Mouse (Mus musculus): ENCODE results near the gene Plxna1.

- TF ChIP-seq POLR2A (IDR thresholded peaks at IDR 0.05; ENCODE audit: insufficient read depth, low read depth, low read length) (no peak), CTCF (IDR thresholded peaks at IDR 0.05; ENCODE audit: insufficient read depth, low read depth, low read length) (no peak)
Observed at GRCm38 (mm10) chr6:89281492-89282332, 80.7 kb downstream of the Plxna1 start.
